Mouse (Mus musculus): ENCODE data around the gene Sh2d7. TPM values are rescaled to one million over a fixed set of nuclear protein-coding genes. Genes with fewer than 3 reads are reported as not detected.
A peak's percentile ranks its signal among the peaks of the same experiment; 100 is the strongest.

Gene Sh2d7
- not detected in 2 replicates for polyA plus RNA-seq (2014; fragmentation: Nextera tagmentation; extraction: Ambion mirVana)

DNA sequence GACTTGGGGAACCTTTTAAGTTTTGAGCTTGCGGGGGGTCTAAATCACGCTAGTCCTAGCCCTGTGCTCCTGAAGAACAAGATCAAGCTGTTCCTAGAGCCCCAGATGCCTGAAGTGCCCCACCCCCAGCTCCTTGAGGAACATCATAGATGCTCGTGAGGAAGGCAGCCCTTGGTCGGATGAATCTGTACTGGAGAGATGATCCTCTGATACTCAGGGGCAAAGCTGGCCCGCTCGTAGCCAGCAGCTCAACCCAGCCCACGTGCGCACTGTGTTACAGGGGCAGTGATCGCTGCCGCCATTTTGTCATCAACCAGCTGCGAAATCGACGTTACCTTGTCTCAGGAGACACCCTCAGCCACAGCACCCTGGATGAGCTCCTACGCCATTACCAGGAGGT, at the start of gene Sh2d7:
Gene Sh2d7 (plus strand): TSS at position 301 of the 400 bp plus-strand sequence.
- 95% methylated on average over 14 of the region's 14 CpGs for WGBS
- no peaks in the 10 kb centered on the region for H3K9me3 ChIP-seq (ENCODE audit: control insufficient read depth, low read length)
- H3K27me3 ChIP-seq (ENCODE audit: control insufficient read depth, insufficient read depth, low read length) = no peaks in the 10 kb centered on the region
- no peak within 1 kb of the TSS for H3K9ac ChIP-seq
- H3K4me3 ChIP-seq (replicated peaks; ENCODE audit: low read length) = no peak within 1 kb of the TSS
- no peaks in the 10 kb centered on the region for H3K36me3 ChIP-seq (replicated peaks; ENCODE audit: control insufficient read depth, insufficient read depth)
- ATAC-seq (ENCODE audit: low FRiP score) (no peak), DNase-seq (ENCODE audit: low spot score) (no peak)
- 0 out of 2 replicates have a peak, but pooled peaks cover 4% of the 10 kb centered on the region for H3K4me1 ChIP-seq (replicated peaks; ENCODE audit: control insufficient read depth, insufficient read depth, low read length)
- no peak within 1 kb of the TSS for H3K4me2 ChIP-seq (replicated peaks)
- no peak within 1 kb of the TSS for H3K27ac ChIP-seq

DNA sequence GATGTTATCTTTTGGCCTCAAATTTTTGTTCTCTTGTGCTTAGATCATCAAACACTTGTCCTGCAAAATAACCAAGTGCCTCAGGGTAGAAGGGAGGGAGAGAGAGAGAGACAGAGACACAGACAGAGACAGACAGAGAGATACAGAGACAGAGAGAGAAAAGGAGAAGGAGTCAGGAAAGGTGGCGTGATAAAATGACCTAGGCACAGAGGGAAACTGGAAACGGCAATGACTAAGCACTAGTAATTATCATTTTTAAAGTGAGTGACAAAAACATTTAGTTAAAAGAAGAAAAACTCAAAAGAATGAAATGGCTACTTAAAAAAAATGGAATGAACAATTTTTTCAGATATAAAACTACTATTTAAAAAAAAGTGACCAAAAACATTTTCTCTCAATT, 49.2 kb upstream of the Sh2d7 start:
- Histone ChIP-seq H3K4me2 (replicated peaks) (no peak overlapping the region), H3K4me3 (replicated peaks; ENCODE audit: low read length) (no peak overlapping the region), H3K4me1 (replicated peaks; ENCODE audit: control insufficient read depth, insufficient read depth, low read length) (no peaks in the 10 kb centered on the region), H3K9me3 (ENCODE audit: control insufficient read depth, low read length) (no peaks in the 10 kb centered on the region), H3K36me3 (replicated peaks; ENCODE audit: control insufficient read depth, insufficient read depth) (no peaks in the 10 kb centered on the region), H3K27me3 (ENCODE audit: control insufficient read depth, insufficient read depth, low read length) (no peaks in the 10 kb centered on the region), H3K27ac (no peak overlapping the region), H3K9ac (no peak overlapping the region)
- DNase-seq (ENCODE audit: low spot score) (no peak), ATAC-seq (ENCODE audit: low FRiP score) (no peak)
- WGBS = 85% methylated on average over 2 of the region's 2 CpGs

DNA sequence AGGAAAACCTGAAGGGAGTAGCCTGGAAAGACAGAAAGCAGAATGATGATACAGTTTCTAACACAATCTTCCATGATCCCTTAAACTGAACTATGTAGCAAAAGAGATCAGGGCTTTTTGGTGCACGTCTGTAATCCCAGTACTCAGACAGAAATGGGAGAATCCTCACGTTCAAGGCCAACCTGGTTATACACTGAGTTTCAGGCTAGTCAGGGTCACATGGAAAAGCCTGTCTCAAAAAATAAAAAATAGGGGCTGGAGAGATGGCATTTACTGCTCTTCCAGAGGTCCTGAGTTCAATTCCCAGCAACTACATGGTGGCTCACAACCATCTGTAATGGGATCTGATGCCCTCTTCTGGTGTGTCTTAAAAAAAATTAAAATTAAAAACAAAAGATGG, 48.4 kb upstream of the Sh2d7 start:
- H3K36me3 ChIP-seq (replicated peaks; ENCODE audit: control insufficient read depth, insufficient read depth) = no peaks in the 10 kb centered on the region
- no peaks in the 10 kb centered on the region for H3K27me3 ChIP-seq (ENCODE audit: control insufficient read depth, insufficient read depth, low read length)
- WGBS = 88% methylated on average over 2 of the region's 2 CpGs
- no peaks in the 10 kb centered on the region for H3K9me3 ChIP-seq (ENCODE audit: control insufficient read depth, low read length)
- no peak overlapping the region for H3K9ac ChIP-seq
- DNase-seq (ENCODE audit: low spot score) (no peak), ATAC-seq (ENCODE audit: low FRiP score) (no peak)
- no peak overlapping the region for H3K27ac ChIP-seq
- no peaks in the 10 kb centered on the region for H3K4me1 ChIP-seq (replicated peaks; ENCODE audit: control insufficient read depth, insufficient read depth, low read length)
- H3K4me2 ChIP-seq (replicated peaks) = no peak overlapping the region
- H3K4me3 ChIP-seq (replicated peaks; ENCODE audit: low read length) = no peak overlapping the region

DNA sequence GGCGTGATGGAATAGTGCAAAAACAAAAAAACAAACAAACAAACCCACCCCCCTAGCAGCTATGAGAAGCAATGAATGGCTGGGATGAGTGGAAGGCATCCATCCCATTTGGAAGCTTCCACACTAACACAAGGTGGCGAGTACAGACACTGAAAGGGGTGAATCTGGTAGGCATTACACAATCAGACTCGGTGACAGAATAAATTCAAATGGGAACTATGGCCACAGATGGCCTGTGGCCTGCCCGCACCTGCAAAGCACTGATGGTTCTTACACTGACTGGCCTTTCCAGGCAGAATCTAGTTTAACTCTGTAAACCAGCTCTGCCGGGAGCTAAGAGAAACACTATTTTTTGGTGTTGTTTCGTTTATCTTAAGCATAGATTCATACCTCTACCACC, 39.5 kb upstream of the Sh2d7 start:
- peak overlapping the region; percentile 70 for H3K4me2 ChIP-seq (replicated peaks)
- 87% methylated on average over 6 of the region's 6 CpGs for WGBS
- H3K9me3 ChIP-seq (ENCODE audit: control insufficient read depth, low read length) = no peaks in the 10 kb centered on the region
- H3K27me3 ChIP-seq (ENCODE audit: control insufficient read depth, insufficient read depth, low read length) = no peaks in the 10 kb centered on the region
- H3K36me3 ChIP-seq (replicated peaks; ENCODE audit: control insufficient read depth, insufficient read depth) = no peaks in the 10 kb centered on the region
- H3K4me1 ChIP-seq (replicated peaks; ENCODE audit: control insufficient read depth, insufficient read depth, low read length) = peaks cover 23% of the 10 kb centered on the region
- peak overlapping the region; percentile 97; the same call in 1 of the 2 replicates for H3K4me3 ChIP-seq (replicated peaks; ENCODE audit: low read length)
- H3K9ac ChIP-seq = peak overlapping the region; percentile 39
- DNase-seq (ENCODE audit: low spot score) (no peak), ATAC-seq (ENCODE audit: low FRiP score) (no peak)
- H3K27ac ChIP-seq = no peak overlapping the region

DNA sequence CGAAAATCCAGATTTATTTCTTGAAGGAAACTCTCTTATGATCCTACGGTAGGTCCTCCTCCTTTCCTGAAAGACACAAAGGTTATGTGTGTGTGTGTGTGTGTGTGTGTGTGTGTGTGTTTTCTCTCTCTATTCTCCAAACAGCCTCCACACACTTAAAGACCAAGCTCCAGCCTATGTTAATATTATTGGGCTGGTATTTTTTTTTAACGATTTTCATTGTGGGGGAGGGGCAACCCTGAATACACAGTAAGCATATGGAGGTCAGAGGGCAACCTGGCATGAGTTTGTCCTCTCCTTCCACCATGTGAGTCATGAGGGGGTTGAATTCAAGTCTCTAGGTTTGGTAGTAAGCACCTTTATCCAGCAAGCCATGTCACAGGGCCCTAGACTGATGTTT, 39.0 kb upstream of the Sh2d7 start:
- H3K4me1 ChIP-seq (replicated peaks; ENCODE audit: control insufficient read depth, insufficient read depth, low read length) = peaks cover 23% of the 10 kb centered on the region
- peak overlapping the region; percentile 70 for H3K4me2 ChIP-seq (replicated peaks)
- ATAC-seq (ENCODE audit: low FRiP score) = no peak
- H3K9me3 ChIP-seq (ENCODE audit: control insufficient read depth, low read length) = no peaks in the 10 kb centered on the region
- no peak for DNase-seq (ENCODE audit: low spot score)
- H3K27ac ChIP-seq = no peak overlapping the region
- H3K9ac ChIP-seq = peak overlapping the region; percentile 98
- H3K36me3 ChIP-seq (replicated peaks; ENCODE audit: control insufficient read depth, insufficient read depth) = no peaks in the 10 kb centered on the region
- H3K27me3 ChIP-seq (ENCODE audit: control insufficient read depth, insufficient read depth, low read length) = no peaks in the 10 kb centered on the region
- peak overlapping the region; percentile 97 for H3K4me3 ChIP-seq (replicated peaks; ENCODE audit: low read length)
- WGBS = 72% methylated on average over 3 of the region's 3 CpGs

DNA sequence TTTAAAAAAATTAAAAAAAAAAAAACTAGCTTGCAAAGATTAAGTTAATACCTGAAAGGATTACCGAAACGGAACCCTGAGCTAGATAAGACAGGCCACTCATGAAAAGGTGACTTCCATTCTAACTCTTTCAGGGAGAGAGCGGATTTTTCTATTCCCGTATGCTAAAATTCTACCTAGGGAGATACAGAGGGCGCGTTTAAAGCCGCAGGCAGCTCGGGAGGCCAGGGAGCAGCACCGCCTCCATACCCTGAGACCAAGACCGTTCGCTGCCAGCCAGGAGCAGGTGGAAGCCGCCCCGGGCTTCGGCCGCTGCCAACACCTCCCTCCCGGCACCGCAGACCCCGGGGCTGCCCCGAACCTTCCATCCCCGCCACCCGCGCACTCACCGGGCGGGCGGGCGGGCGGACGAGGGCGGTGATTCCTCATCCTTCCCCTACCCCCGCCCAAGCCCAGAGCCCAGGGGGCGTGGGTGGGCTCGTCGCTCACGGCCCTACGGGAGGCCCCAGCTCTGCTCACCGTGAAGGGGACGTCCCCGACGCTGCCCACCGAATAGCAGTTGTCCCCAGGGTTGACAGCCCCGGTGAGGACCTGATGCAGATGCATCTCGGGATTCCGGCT, 37.8 kb upstream of the Sh2d7 start:
- Histone ChIP-seq H3K36me3 (replicated peaks; ENCODE audit: control insufficient read depth, insufficient read depth) (no peaks in the 10 kb centered on the region), H3K9ac (peak overlapping the region; percentile 98), H3K27ac (peak overlapping the region; percentile 91), H3K4me3 (replicated peaks; ENCODE audit: low read length) (peak overlapping the region; percentile 97), H3K9me3 (ENCODE audit: control insufficient read depth, low read length) (no peaks in the 10 kb centered on the region), H3K27me3 (ENCODE audit: control insufficient read depth, insufficient read depth, low read length) (no peaks in the 10 kb centered on the region), H3K4me1 (replicated peaks; ENCODE audit: control insufficient read depth, insufficient read depth, low read length) (peaks cover 23% of the 10 kb centered on the region), H3K4me2 (replicated peaks) (peak overlapping the region; percentile 70)
- DNase-seq (ENCODE audit: low spot score) (peak; percentile 35), ATAC-seq (ENCODE audit: low FRiP score) (peak; percentile 81)
- WGBS = under 1% methylated on average over 36 of the region's 43 CpGs

DNA sequence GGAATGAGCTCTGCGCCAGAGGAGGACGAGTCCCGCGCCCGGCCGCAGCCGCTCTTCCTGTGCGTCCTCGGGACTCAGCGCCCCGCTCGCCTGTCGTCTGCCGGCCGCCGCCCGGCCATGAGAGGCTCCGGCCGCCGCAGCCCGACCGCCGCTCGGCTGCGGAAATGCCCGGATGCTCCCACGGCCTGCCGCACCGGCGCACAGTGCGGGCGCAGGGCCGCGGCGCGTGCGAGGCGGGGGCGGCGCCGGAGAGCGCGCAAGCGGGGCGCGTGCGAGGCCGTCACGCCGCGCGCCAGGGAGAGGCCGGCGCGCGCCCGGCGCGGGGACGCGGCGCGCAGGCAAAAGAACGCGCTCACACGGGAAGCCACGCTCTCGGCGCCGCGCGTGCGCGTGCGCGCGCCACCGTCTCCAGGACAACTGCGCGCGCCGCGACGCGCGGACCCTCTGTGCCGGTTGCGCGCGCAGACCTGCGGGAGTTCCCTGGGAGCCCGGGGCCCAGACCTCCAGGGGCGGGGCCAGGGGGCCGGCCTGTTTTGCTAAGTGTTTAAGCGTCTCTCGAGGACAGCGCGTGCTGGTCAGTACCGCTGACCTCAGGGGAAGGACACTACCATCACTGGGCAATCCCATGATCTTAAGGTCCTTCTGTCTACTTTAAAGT, 37.2 kb upstream of the Sh2d7 start, which contains the start of gene Dmxl2:
Gene Dmxl2 (minus strand): TSS at position 174 of the 658 bp plus-strand sequence.
- Histone ChIP-seq H3K27ac (peak within 1 kb of the TSS; percentile 91), H3K4me1 (replicated peaks; ENCODE audit: control insufficient read depth, insufficient read depth, low read length) (peaks cover 23% of the 10 kb centered on the region), H3K36me3 (replicated peaks; ENCODE audit: control insufficient read depth, insufficient read depth) (no peaks in the 10 kb centered on the region), H3K4me2 (replicated peaks) (peak within 1 kb of the TSS; percentile 70), H3K9ac (peak within 1 kb of the TSS; percentile 98), H3K9me3 (ENCODE audit: control insufficient read depth, low read length) (no peaks in the 10 kb centered on the region), H3K27me3 (ENCODE audit: control insufficient read depth, insufficient read depth, low read length) (no peaks in the 10 kb centered on the region), H3K4me3 (replicated peaks; ENCODE audit: low read length) (peak within 1 kb of the TSS; percentile 97)
- DNase-seq (ENCODE audit: low spot score) (peak; percentile 93), ATAC-seq (ENCODE audit: low FRiP score) (peak; percentile 94)
- under 1% methylated on average over 70 of the region's 99 CpGs for WGBS

DNA sequence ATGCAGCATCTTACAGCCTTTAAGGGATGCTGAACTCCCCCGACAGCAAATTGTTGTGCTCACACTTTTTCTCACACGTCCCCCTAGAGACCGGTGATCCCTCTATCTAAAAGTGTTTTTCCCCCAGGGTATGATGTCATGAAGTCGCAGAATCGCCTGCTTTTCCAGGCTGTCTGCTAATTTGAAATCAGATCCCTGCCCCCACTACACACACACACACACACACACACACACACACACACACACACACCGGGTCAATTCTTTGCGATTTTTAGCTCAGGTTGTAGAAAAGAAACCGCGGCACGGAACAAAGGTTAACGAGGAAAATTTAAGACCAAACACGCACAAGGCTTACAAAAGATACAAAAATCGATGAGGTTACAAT, 36.7 kb upstream of the Sh2d7 start:
- H3K4me1 ChIP-seq (replicated peaks; ENCODE audit: control insufficient read depth, insufficient read depth, low read length) = peaks cover 23% of the 10 kb centered on the region
- H3K27me3 ChIP-seq (ENCODE audit: control insufficient read depth, insufficient read depth, low read length) = no peaks in the 10 kb centered on the region
- 5% methylated on average over 13 of the region's 13 CpGs for WGBS
- peak overlapping the region; percentile 91; the same call in 1 of the 2 replicates for H3K27ac ChIP-seq
- peak overlapping the region; percentile 97 for H3K4me3 ChIP-seq (replicated peaks; ENCODE audit: low read length)
- H3K4me2 ChIP-seq (replicated peaks) = peak overlapping the region; percentile 70
- no peaks in the 10 kb centered on the region for H3K36me3 ChIP-seq (replicated peaks; ENCODE audit: control insufficient read depth, insufficient read depth)
- ATAC-seq (ENCODE audit: low FRiP score) (no peak), DNase-seq (ENCODE audit: low spot score) (no peak)
- no peaks in the 10 kb centered on the region for H3K9me3 ChIP-seq (ENCODE audit: control insufficient read depth, low read length)
- H3K9ac ChIP-seq = peak overlapping the region; percentile 98

DNA sequence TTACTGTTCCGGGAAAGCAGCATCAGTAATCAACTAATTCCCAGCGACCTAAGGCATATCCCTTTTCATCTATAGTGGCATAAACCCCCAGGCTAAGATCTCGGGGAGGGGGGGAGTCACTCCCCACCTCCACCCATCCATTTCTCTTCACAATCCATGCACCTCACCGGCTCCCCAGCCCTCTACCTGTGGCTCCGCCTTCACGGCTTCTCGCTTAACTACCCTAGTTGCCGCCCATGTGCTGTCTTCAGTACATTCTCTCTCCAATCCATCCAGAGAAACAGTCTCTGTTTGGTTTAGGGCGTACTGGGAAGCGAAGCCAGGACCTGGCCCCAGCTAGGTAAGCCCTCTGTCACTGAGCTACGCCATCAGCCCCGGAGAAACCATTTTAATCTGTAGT, 35.9 kb upstream of the Sh2d7 start:
- Histone ChIP-seq H3K36me3 (replicated peaks; ENCODE audit: control insufficient read depth, insufficient read depth) (no peaks in the 10 kb centered on the region), H3K27ac (no peak overlapping the region), H3K4me1 (replicated peaks; ENCODE audit: control insufficient read depth, insufficient read depth, low read length) (peaks cover 23% of the 10 kb centered on the region), H3K9me3 (ENCODE audit: control insufficient read depth, low read length) (no peaks in the 10 kb centered on the region), H3K9ac (peak overlapping the region; percentile 98; the same call in 1 of the 2 replicates), H3K4me2 (replicated peaks) (peak overlapping the region; percentile 70), H3K4me3 (replicated peaks; ENCODE audit: low read length) (peak overlapping the region; percentile 97; the same call in 1 of the 2 replicates), H3K27me3 (ENCODE audit: control insufficient read depth, insufficient read depth, low read length) (no peaks in the 10 kb centered on the region)
- DNase-seq (ENCODE audit: low spot score) (no peak), ATAC-seq (ENCODE audit: low FRiP score) (no peak)
- 12% methylated on average over 12 of the region's 12 CpGs for WGBS

All from hindbrain, embryonic 14.5 days (tissue).